Mouse (Mus musculus) CH12.LX (cell line): Measurements from ENCODE around the gene Ifit3. TPM values are rescaled to one million over a fixed set of nuclear protein-coding genes. Genes with fewer than 3 reads are reported as not detected.
"Not testable (repeated sequence)": the region's sequence is repeated elsewhere in the genome, so short reads cannot be mapped to it uniquely, and the experiment has no call there.

Source experiments
- DNase-seq: peaks from one replicate; pipeline ENCODE4 v3.0.0-alpha.2; 2013; ENCODE audit errors: extremely low read depth
- H3K27ac ChIP-seq: 2 replicates; pipeline ENCODE4 v1.5.1; 2012; ENCODE audit warnings: low read depth, mild to moderate bottlenecking, control low read depth, moderate library complexity; ENCODE audit not compliant: insufficient read depth
- H3K27me3 ChIP-seq: replicated peaks from 2 replicates; pipeline ENCODE3; 2012; ENCODE audit warnings: inconsistent platforms
- H3K36me3 ChIP-seq, 2 experiments: replicated peaks in 1 of 2; 2 replicates each; pipeline versions ENCODE3 to v1.6.1; 2012; ENCODE audit warnings: inconsistent platforms in 1 of 2, low read length in 1 of 2, mild to moderate bottlenecking in 1 of 2, mixed read lengths in 1 of 2, moderate library complexity in 1 of 2; ENCODE audit not compliant: control insufficient read depth in 1 of 2, insufficient read depth in 1 of 2
- H3K4me1 ChIP-seq, 2 experiments: 2 replicates each; pipeline ENCODE4 v1.6.1; 2012; ENCODE audit warnings: inconsistent platforms in 1 of 2, moderate library complexity in 1 of 2; ENCODE audit not compliant: insufficient read depth in 2 of 2, control insufficient read depth in 1 of 2
- H3K4me2 ChIP-seq: 2 replicates; pipeline ENCODE4 v1.6.1; 2012; ENCODE audit warnings: low read depth, mild to moderate bottlenecking, control low read depth; ENCODE audit not compliant: poor library complexity, insufficient read depth, severe bottlenecking
- H3K4me3 ChIP-seq, 3 experiments: fragments of 150-350 bp in 1 of 3; sonication (generic) in 1 of 3; replicated peaks in 1 of 3; 2 replicates each; pipeline versions ENCODE3 to v1.5.1; 2011 to 2012; ENCODE audit warnings: low read depth in 2 of 3, low read length in 2 of 3, mild to moderate bottlenecking in 2 of 3, moderate library complexity in 2 of 3, control low read depth in 1 of 3, improper control_type of control experiment in 1 of 3, inconsistent platforms in 1 of 3, mixed read lengths in 1 of 3; ENCODE audit not compliant: poor library complexity in 1 of 3
- H3K79me2 ChIP-seq: replicated peaks from 2 replicates; pipeline ENCODE4 v1.6.1; 2012; ENCODE audit warnings: mild to moderate bottlenecking, moderate library complexity; ENCODE audit not compliant: control insufficient read depth, poor library complexity, insufficient read depth, severe bottlenecking; ENCODE audit errors: extremely low read depth
- H3K9ac ChIP-seq: 2 replicates; pipeline ENCODE4 v1.6.1; 2012; ENCODE audit warnings: low read depth, mild to moderate bottlenecking, control low read depth, moderate library complexity; ENCODE audit not compliant: insufficient read depth
- H3K9me3 ChIP-seq: replicated peaks from 2 replicates; pipeline ENCODE3; 2012; ENCODE audit warnings: low read length, inconsistent platforms, mixed read lengths
- CTCF ChIP-seq, 2 experiments: IDR thresholded peaks in 1 of 2; conservative IDR thresholded peaks in 1 of 2; 2 replicates each; pipeline ENCODE4 v1.5.1; 2011 to 2012; ENCODE audit warnings: low read depth in 2 of 2, low read length in 2 of 2, improper control_type of control experiment in 1 of 2, inconsistent platforms in 1 of 2, mild to moderate bottlenecking in 1 of 2, moderate library complexity in 1 of 2
- E2F4 ChIP-seq: IDR thresholded peaks from 2 replicates; pipeline ENCODE4 v1.6.1; 2011; ENCODE audit warnings: low read depth, low read length, improper control_type of control experiment; ENCODE audit not compliant: insufficient replicate concordance
- GABPA ChIP-seq: IDR thresholded peaks from 2 replicates; pipeline ENCODE4 v1.6.1; 2012; ENCODE audit warnings: low read depth, low read length, improper control_type of control experiment, inconsistent platforms; ENCODE audit not compliant: insufficient replicate concordance
- HCFC1 ChIP-seq: IDR thresholded peaks from 2 replicates; pipeline ENCODE4 v1.6.1; 2012; ENCODE audit warnings: low read depth, mild to moderate bottlenecking, inconsistent platforms, low read length, improper control_type of control experiment
- MAX ChIP-seq: IDR thresholded peaks from 2 replicates; pipeline ENCODE4 v1.6.1; 2011; ENCODE audit warnings: low read length, improper control_type of control experiment
- MAZ ChIP-seq: IDR thresholded peaks from 2 replicates; pipeline ENCODE4 v1.6.1; 2012; ENCODE audit warnings: low read depth, mild to moderate bottlenecking, inconsistent platforms, low read length, improper control_type of control experiment, moderate library complexity
- MEF2A ChIP-seq: IDR thresholded peaks from 2 replicates; pipeline ENCODE4 v1.6.1; 2014; ENCODE audit warnings: low read depth, mild to moderate bottlenecking, inconsistent platforms, low read length, improper control_type of control experiment, borderline replicate concordance
- MXI1 ChIP-seq: IDR thresholded peaks from 2 replicates; pipeline ENCODE4 v1.6.1; 2011; ENCODE audit warnings: mild to moderate bottlenecking, low read depth, low read length, improper control_type of control experiment
- NELFE ChIP-seq: IDR thresholded peaks from 2 replicates; pipeline ENCODE4 v1.6.1; 2011; ENCODE audit warnings: low read depth, low read length, improper control_type of control experiment
- NRF1 ChIP-seq: IDR thresholded peaks from 2 replicates; pipeline ENCODE4 v1.6.1; 2014; ENCODE audit warnings: low read depth, mild to moderate bottlenecking, inconsistent platforms, low read length, improper control_type of control experiment, moderate library complexity
- POLR2A ChIP-seq: IDR thresholded peaks from 2 replicates; pipeline ENCODE4 v1.6.1; 2011; ENCODE audit warnings: low read depth, mild to moderate bottlenecking, improper control_type of control experiment, low read length
- POLR2AphosphoS2 ChIP-seq: IDR thresholded peaks from 2 replicates; pipeline ENCODE4 v1.6.1; 2011; ENCODE audit warnings: low read depth, low read length, improper control_type of control experiment
- RCOR1 ChIP-seq: conservative IDR thresholded peaks from 2 replicates; pipeline ENCODE4 v1.6.1; 2012; ENCODE audit warnings: low read depth, mild to moderate bottlenecking, inconsistent platforms, low read length, improper control_type of control experiment
- SIN3A ChIP-seq: IDR thresholded peaks from 2 replicates; pipeline ENCODE4 v1.6.1; 2012; ENCODE audit warnings: low read length, improper control_type of control experiment, inconsistent platforms
- TCF12 ChIP-seq: IDR thresholded peaks from 2 replicates; pipeline ENCODE4 v1.6.1; 2014; ENCODE audit warnings: low read depth, mild to moderate bottlenecking, inconsistent platforms, low read length, improper control_type of control experiment
- ZC3H11A ChIP-seq: IDR thresholded peaks from 2 replicates; pipeline ENCODE4 v1.6.1; 2012; ENCODE audit warnings: low read depth, mild to moderate bottlenecking, inconsistent platforms, low read length, improper control_type of control experiment
- ZMIZ1 ChIP-seq: IDR thresholded peaks from 2 replicates; pipeline ENCODE4 v1.6.1; 2012; ENCODE audit warnings: low read depth, mild to moderate bottlenecking, inconsistent platforms, low read length, improper control_type of control experiment
- dilution Hi-C: fragments of 300-500 bp; cut with MboI; formaldehyde crosslinking; loops from 2 replicates; pipeline ENCODE4 v1.14.3; 2020; ENCODE audit warnings: low sequenced_read_pairs; ENCODE audit not compliant: extremely low pct_unique_long_range_greater_than_20kb, extremely low pct_ligation_motif_present
- in situ Hi-C: fragments of 300-500 bp; cut with MboI; formaldehyde crosslinking; loops from 3 replicates; pipeline ENCODE4 v1.14.3; 2019; ENCODE audit warnings: low sequenced_read_pairs, low pct_ligation_motif_present, low pct_unique_long_range_greater_than_20kb, mixed read lengths
- polyA plus RNA-seq: library from polyadenylated mRNA; unstranded; fragments of >175 nt; gene quantifications from 2 replicates; pipeline ENCODE4 v1.2.1, GENCODE M21; 2012; ENCODE audit warnings: low read depth; ENCODE audit not compliant: insufficient read length
- total RNA-seq, 2 experiments: library from RNA; depleted of rRNA; stranded (reverse); fragments of 300-350 nt in 1 of 2; fragments of >200 nt in 1 of 2; gene quantifications; 2 replicates each; pipeline ENCODE4 v1.2.3; 2012 to 2014

Ifit3 gene
- total RNA-seq (2012; rRNA removed): 0.08 and 0.13 TPM in 2 replicates
- 0.65 and 1.0 TPM in 2 replicates for total RNA-seq (2014; rRNA removed)
- polyA plus RNA-seq: 0.87 and 1.0 TPM in 2 replicates

DNA sequence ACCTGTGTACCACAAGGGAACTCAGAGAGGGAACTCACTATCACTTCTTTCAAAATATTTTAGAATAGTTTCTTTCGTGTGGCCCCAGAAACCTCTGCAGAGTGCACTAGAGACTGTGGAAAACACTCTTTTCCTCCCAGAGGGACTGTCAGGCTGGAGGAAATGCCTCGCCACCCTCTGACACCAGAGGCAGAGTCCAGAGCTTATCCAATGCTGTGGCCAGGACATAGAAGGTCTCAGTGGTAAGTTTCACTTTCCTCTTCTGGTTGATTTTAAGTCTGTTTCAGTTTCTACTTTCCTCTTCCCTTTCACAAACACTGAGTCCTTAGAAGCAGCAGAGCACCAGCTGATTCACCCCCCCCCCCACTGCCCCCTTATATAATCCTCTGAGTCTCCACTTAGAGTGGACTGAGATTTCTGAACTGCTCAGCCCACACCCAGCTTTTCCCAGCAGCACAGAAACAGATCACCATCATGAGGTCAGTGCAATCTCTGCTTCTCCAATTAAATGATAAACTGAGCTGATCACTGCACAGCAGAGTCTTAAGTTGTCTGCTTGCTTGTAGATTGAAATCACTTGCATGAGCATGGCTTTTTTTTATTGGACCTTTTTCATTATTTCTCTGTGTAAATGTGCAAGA, at the start of gene Ifit3:
Ifit3 (plus strand) TSS at position 406 of the 641 bp plus-strand sequence.
- DNase-seq, H3K27me3 ChIP-seq, H3K4me2 ChIP-seq, H3K4me3 ChIP-seq, H3K4me1 ChIP-seq, H3K36me3 ChIP-seq, H3K9me3 ChIP-seq, dilution Hi-C loops, in situ Hi-C loops, H3K27ac ChIP-seq, H3K79me2 ChIP-seq, H3K9ac ChIP-seq: not testable (repeated sequence)

DNA sequence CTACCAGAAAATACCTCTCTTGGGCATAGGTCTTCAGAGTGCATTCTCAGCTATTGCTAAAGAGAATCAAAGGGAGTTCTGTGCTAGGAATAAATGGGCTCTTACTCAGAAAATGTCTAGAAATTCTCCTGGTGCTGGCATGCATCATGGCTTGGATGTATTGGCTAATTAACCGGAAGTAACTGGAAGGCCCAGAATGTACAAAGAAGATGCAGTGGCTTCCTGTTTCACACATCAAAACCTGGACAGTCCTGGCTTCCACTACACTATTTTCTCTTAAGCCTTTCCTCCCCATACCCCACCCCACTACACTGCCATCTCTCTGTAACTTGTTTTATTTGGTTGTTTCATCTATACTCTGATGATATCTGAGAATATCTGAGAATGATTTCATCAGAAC, 43.9 kb upstream of the Ifit3 start:
- dilution Hi-C loops: no loop called here
- no peaks in the 10 kb centered on the region for H3K79me2 ChIP-seq
- DNase-seq: no peak
- no peaks in the 10 kb centered on the region for H3K27me3 ChIP-seq
- no peak for TF ChIP-seq MAZ
- no peak for TF ChIP-seq TCF12
- TF ChIP-seq NRF1: no peak
- no peak for TF ChIP-seq CTCF (conservative IDR thresholded peaks at IDR 0.05 in 1 of 2, IDR thresholded peaks at IDR 0.05 in 1 of 2; ENCODE audit: low read depth in 2 of 2, low read length in 2 of 2)
- TF ChIP-seq MEF2A: no peak
- TF ChIP-seq POLR2AphosphoS2: no peak
- no peak for TF ChIP-seq MXI1
- TF ChIP-seq E2F4: no peak
- TF ChIP-seq RCOR1: no peak
- TF ChIP-seq POLR2A: no peak
- TF ChIP-seq NELFE: no peak
- no peak for TF ChIP-seq MAX
- TF ChIP-seq GABPA: no peak
- TF ChIP-seq HCFC1: no peak
- TF ChIP-seq ZC3H11A: no peak
- TF ChIP-seq ZMIZ1: no peak
- no peak for TF ChIP-seq SIN3A
- TF ChIP-seq, all 38 proteins: peak for 0
- no peaks in the 10 kb centered on the region for H3K36me3 ChIP-seq
- no peak overlapping the region for H3K9ac ChIP-seq
- H3K4me3 ChIP-seq: no peak overlapping the region
- H3K27ac ChIP-seq: no peak overlapping the region
- no peak overlapping the region for H3K4me2 ChIP-seq
- in situ Hi-C loops: no loop called here
- H3K4me1 ChIP-seq: no peaks in the 10 kb centered on the region
- H3K9me3 ChIP-seq: no peaks in the 10 kb centered on the region
